Mouse (Mus musculus): ENCODE data around the gene Galnt2.

DNA sequence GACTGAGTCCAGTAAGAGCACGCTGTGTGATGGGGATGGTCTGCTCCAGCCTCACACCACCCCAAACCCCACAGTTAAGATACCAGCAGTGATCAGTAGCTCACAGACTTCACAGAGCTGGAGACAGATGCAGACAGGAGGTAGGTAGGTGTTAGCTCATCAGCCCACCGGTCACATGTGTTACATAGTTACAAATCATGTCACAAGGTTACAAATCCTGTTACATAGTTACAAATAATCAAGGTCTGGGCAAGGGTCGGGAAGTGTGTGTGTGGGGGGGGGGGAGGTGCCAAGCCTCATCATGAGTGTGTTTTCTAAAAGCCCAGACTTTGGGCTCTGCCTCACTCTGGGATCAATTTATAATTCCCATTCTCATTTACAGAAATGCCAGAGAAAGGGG lies 129.7 kb downstream of the Galnt2 start:
- TF ChIP-seq CTCF (IDR thresholded peaks at IDR 0.05; ENCODE audit: low read depth) (no peak), EP300 (IDR thresholded peaks at IDR 0.05; ENCODE audit: low read depth) (no peak)

Measured in liver, postnatal 0 days (tissue).